Mouse (Mus musculus) adrenal gland, postnatal 0 days (tissue): Measurements from ENCODE around the gene Kptn. TPM values are rescaled to one million over a fixed set of nuclear protein-coding genes. Genes with fewer than 3 reads are reported as not detected.

Experiments used
- polyA plus RNA-seq: library from polyadenylated mRNA; unstranded; fragments of >200 nt; fragmentation: Nextera tagmentation; extraction: Ambion mirVana; gene quantifications from 2 replicates; pipeline ENCODE4 v1.2.1, GENCODE M21; 2015

Gene Kptn
- 20.5 and 26.0 TPM in 2 replicates for polyA plus RNA-seq

GRCm38 (mm10) chr7:16119569-16120261, at the start of gene Kptn:
Gene Kptn (plus strand): TSS chr7:16119895.

GRCm38 (mm10) chr7:16098021-16099017, 21.4 kb upstream of the Kptn start, which contains the start of gene Napa:
Gene Napa (plus strand): TSS chr7:16098458.

GRCm38 (mm10) chr7:16129421-16129845, 9.7 kb downstream of the Kptn start, which contains the start of gene Slc8a2:
Gene Slc8a2 (plus strand): TSS chr7:16129826.

DNA sequence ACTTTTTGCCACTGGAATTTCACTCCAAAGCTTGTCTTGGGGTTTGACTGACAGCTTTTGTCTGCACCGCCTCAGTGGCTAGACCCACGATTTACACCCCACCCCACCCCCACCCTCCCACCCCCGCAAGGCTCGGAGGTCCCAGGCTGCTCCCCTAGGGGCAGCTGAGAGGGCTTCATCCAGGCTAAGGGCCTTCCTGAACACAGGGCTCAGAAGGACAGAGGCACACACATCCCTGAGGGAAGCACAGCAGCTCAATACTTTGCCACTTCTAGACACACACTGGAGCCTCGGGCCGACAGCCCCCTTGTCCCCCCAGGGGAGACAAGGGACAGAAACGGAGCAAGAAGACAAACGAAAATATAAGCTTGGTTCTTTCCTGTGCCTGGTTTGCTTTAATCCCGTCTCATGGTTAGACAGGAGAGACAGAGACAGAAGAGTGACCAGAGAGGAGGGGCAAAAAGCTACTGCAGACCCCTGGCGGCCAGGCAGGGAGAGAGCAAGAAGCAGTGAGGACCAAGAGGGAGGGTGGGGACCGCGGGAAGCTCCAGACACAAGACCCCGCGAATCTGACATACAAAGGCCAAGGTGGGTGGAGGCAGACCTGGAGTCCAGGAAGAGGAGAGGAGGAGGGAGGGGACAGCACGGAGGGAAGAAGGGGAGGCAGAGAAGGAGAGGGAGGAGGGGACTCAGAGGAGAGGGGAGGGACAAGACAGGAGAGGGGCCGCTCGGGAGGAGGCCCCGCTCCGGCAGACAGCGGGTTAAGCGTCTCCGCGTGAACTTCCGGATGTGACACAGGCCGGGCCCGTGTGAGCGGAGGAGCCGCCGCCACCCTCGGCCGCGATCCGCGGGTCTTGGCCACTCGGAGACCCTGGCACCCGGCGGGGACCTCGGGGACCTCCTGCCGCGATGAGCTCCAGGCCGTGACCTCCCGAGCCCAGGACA, 55.2 kb downstream of the Kptn start, which contains the start of gene Meis3:
Gene Meis3, plus strand, starts transcription at position 494 of the 945 bp plus-strand sequence.

Other genes with a start within 250 kb of the Kptn start
- not detected in 2 replicates for gene Crx, start 239.9 kb upstream of the Kptn start, polyA plus RNA-seq
- gene Crxos, start 237.3 kb upstream of the Kptn start, polyA plus RNA-seq = 1.7 and 1.9 TPM in 2 replicates
- 528 and 758 TPM in 2 replicates for gene Selenow, start 197.5 kb upstream of the Kptn start, polyA plus RNA-seq
- 130 and 169 TPM in 2 replicates for gene Nop53, start 173.8 kb upstream of the Kptn start, polyA plus RNA-seq
- 30.7 and 33.1 TPM in 2 replicates for gene Ehd2, start 152.3 kb upstream of the Kptn start, polyA plus RNA-seq
- 5.0 and 5.6 TPM in 2 replicates for gene Bicra, start 72.0 kb upstream of the Kptn start, polyA plus RNA-seq
- 0.04 TPM in 1 of 2 replicates, not detected in the other for gene Zfp541, start 58.1 kb upstream of the Kptn start, polyA plus RNA-seq
- gene Napa, start 21.4 kb upstream of the Kptn start, polyA plus RNA-seq = 112 and 151 TPM in 2 replicates
- gene Slc8a2, start 9.9 kb downstream of the Kptn start, polyA plus RNA-seq = 0.04 and 0.19 TPM in 2 replicates
- 25.0 and 35.2 TPM in 2 replicates for gene Meis3, start 55.2 kb downstream of the Kptn start, polyA plus RNA-seq
- gene Dhx34, start 102.1 kb downstream of the Kptn start, polyA plus RNA-seq = 7.8 and 8.3 TPM in 2 replicates
- 0.29 and 0.66 TPM in 2 replicates for gene C5ar2, start 124.3 kb downstream of the Kptn start, polyA plus RNA-seq
- 7.3 and 8.6 TPM in 2 replicates for gene C5ar1, start 139.6 kb downstream of the Kptn start, polyA plus RNA-seq
- gene Inafm1, start 153.7 kb downstream of the Kptn start, polyA plus RNA-seq = 38.6 and 39.9 TPM in 2 replicates
- gene Ccdc9, start 166.9 kb downstream of the Kptn start, polyA plus RNA-seq = 15.6 and 19.1 TPM in 2 replicates
- gene Bbc3, start 188.5 kb downstream of the Kptn start, polyA plus RNA-seq = 9.1 and 13.6 TPM in 2 replicates